Mouse (Mus musculus): ENCODE results near the gene Shox2. TPM values are rescaled to one million over a fixed set of nuclear protein-coding genes. Genes with fewer than 3 reads are reported as not detected.

Gene Shox2
- polyA plus RNA-seq, 1 experiment from 2014 or later: 18.6 TPM

DNA sequence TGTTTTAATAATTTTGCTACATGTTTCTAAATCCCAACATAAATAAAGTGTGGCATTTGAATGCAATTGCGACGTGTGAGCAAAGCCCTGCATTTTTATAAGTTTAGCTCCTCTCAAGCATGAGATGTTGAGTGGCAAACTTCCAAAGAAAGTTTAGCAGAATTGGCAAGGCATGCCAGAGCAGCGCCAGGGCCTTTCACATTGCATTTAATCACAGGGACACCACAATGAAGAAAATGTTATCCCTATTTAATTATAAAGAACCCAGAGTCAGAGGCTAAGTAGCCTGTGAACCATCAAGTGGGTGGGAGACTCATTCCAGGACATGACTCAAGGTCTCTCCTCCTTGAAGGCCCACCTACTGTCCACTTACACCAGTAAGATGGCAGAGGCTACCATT, 59.1 kb downstream of the Shox2 start:
- Histone ChIP-seq H3K4me2 (ENCODE audit: low read depth, low read length) (no peak overlapping the region), H3K27me3 (replicated peaks; ENCODE audit: control insufficient read depth, insufficient read depth, low read length) (no peaks in the 10 kb centered on the region), H3K36me3 (ENCODE audit: control insufficient read depth, insufficient read depth, low read length) (no peaks in the 10 kb centered on the region), H3K27ac (replicated peaks; ENCODE audit: low read depth, low read length) (no peak overlapping the region), H3K4me1 (ENCODE audit: control insufficient read depth, insufficient read depth, low read length) (no peaks in the 10 kb centered on the region), H3K9me3 (ENCODE audit: control insufficient read depth, low read length) (0 out of 2 replicates have a peak, but pooled peaks cover 7% of the 10 kb centered on the region), H3K4me3 (ENCODE audit: low read depth, low read length) (no peak overlapping the region), H3K9ac (ENCODE audit: low read depth, low read length) (no peak overlapping the region)
- peak; percentile 69 for DNase-seq (ENCODE audit: low spot score)
- 57% methylated on average over 3 of the region's 3 CpGs for WGBS
- no peak for ATAC-seq (ENCODE audit: low read depth)

Other genes with a start within 250 kb of the Shox2 start
- gene Rsrc1, start 381 bp downstream of the Shox2 start, polyA plus RNA-seq (2014; fragmentation: Nextera tagmentation; extraction: Ambion mirVana): 36.6 and 37.0 TPM in 2 replicates